Mouse (Mus musculus) heart, embryonic 14.5 days (tissue): ENCODE data around the gene March10. TPM values are rescaled to one million over a fixed set of nuclear protein-coding genes. Genes with fewer than 3 reads are reported as not detected.
A peak's percentile ranks its signal among the peaks of the same experiment; 100 is the strongest.

Experiments
- ATAC-seq: fragments of 200-750 bp; cut with Nextera tagmentation; 2 replicates; pipeline ENCODE4 v1.8.0; 2017; ENCODE audit warnings: low read depth, moderate TSS enrichment; ENCODE audit not compliant: insufficient number of reproducible peaks, insufficient read depth, low FRiP score
- H3K27ac ChIP-seq, 2 experiments: fragments of 200-500 bp in 1 of 2; fragments of 300-500 bp in 1 of 2; sonication (generic) in 1 of 2; replicated peaks in 1 of 2; 2 replicates each; pipeline ENCODE4 v1.5.1; 2012 to 2014; ENCODE audit warnings: low read depth in 2 of 2, low read length in 2 of 2, control low read depth in 1 of 2, mild to moderate bottlenecking in 1 of 2, mixed read lengths in 1 of 2; ENCODE audit not compliant: control insufficient read depth in 1 of 2, insufficient read depth in 1 of 2
- H3K27me3 ChIP-seq: fragments of 300-500 bp; sonication (generic); 2 replicates; pipeline ENCODE4 v1.6.1; 2014; ENCODE audit warnings: mild to moderate bottlenecking, low read length, control low read depth; ENCODE audit not compliant: control insufficient read depth, insufficient read depth
- H3K36me3 ChIP-seq: fragments of 300-500 bp; sonication (generic); 2 replicates; pipeline ENCODE4 v1.6.1; 2014; ENCODE audit warnings: mild to moderate bottlenecking, control low read depth, low read length, mixed read lengths; ENCODE audit not compliant: control insufficient read depth, insufficient read depth
- H3K4me1 ChIP-seq, 2 experiments: fragments of 200-500 bp in 1 of 2; fragments of 300-500 bp in 1 of 2; sonication (generic) in 1 of 2; 2 replicates each; pipeline ENCODE4 v1.6.1; 2012 to 2014; ENCODE audit warnings: low read length in 2 of 2, control low read depth in 1 of 2, mixed read lengths in 1 of 2; ENCODE audit not compliant: control insufficient read depth in 2 of 2, insufficient read depth in 2 of 2
- H3K4me2 ChIP-seq: fragments of 300-500 bp; sonication (generic); 2 replicates; pipeline ENCODE4 v1.6.1; 2014; ENCODE audit warnings: mild to moderate bottlenecking, low read length
- H3K4me3 ChIP-seq, 2 experiments: fragments of 200-500 bp in 1 of 2; fragments of 300-500 bp in 1 of 2; sonication (generic) in 1 of 2; 2 replicates each; pipeline ENCODE4 v1.5.1; 2012 to 2014; ENCODE audit warnings: low read length in 2 of 2, mild to moderate bottlenecking in 2 of 2, control low read depth in 1 of 2, low read depth in 1 of 2, moderate library complexity in 1 of 2; ENCODE audit not compliant: control insufficient read depth in 1 of 2, insufficient read depth in 1 of 2
- H3K9ac ChIP-seq: fragments of 300-500 bp; sonication (generic); 2 replicates; pipeline ENCODE4 v1.6.1; 2014; ENCODE audit warnings: mild to moderate bottlenecking, low read length
- H3K9me3 ChIP-seq: fragments of 300-500 bp; sonication (generic); 2 replicates; pipeline ENCODE4 v1.6.1; 2016; ENCODE audit warnings: low read length, control low read depth; ENCODE audit not compliant: control insufficient read depth
- WGBS: fragments of 180-500 bp; shearing (Covaris S2); extraction: QIAGEN DNeasy Blood & Tissue Kit; methylation state at CpG from one replicate; pipeline ENCODE4 v1.1.7; 2014; 5-methylcytosine and 5-hydroxymethylcytosine counted together
- polyA plus RNA-seq: library from polyadenylated mRNA; unstranded; fragments of >200 nt; fragmentation: Nextera tagmentation; extraction: Ambion mirVana; gene quantifications from 2 replicates; pipeline ENCODE4 v1.2.1, GENCODE M21; 2014

Gene March10
- polyA plus RNA-seq, 1 experiment from 2014 or later: 0.28 TPM

- Histone ChIP-seq H3K9ac (no peak overlapping the region), H3K36me3 (peaks cover 3% of the 10 kb centered on the region; the same call in 1 of the 2 replicates), H3K4me2 (no peak overlapping the region), H3K27ac (no peak overlapping the region), H3K4me3 (no peak overlapping the region), H3K9me3 (no peaks in the 10 kb centered on the region), H3K27me3 (no peaks in the 10 kb centered on the region), H3K4me1 (peaks cover 9 to 13% of the 10 kb centered on the region in 2 experiments)
- 55% methylated on average over 12 of the region's 12 CpGs for WGBS
- ATAC-seq: no peak
Observed at GRCm38 (mm10) chr11:105338596-105339390, 117.7 kb downstream of the March10 start.

GRCm38 (mm10) chr11:105333867-105334670 is 122.5 kb downstream of the March10 start:
- Histone ChIP-seq H3K4me3 (no peak overlapping the region), H3K36me3 (no peaks in the 10 kb centered on the region; the same call in 1 of the 2 replicates), H3K9ac (peak overlapping the region; percentile 6; the same call in 1 of the 2 replicates), H3K4me1 (peaks cover 26% of the 10 kb centered on the region in 2 experiments), H3K9me3 (no peaks in the 10 kb centered on the region), H3K27ac (peak overlapping the region; percentile 27 to 54), H3K27me3 (no peaks in the 10 kb centered on the region), H3K4me2 (no peak overlapping the region)
- peak; percentile 58 for ATAC-seq
- WGBS: 27% methylated on average over 8 of the region's 8 CpGs

- no peak overlapping the region for H3K9ac ChIP-seq
- 61% methylated on average over 8 of the region's 8 CpGs for WGBS
- no peak overlapping the region for H3K4me2 ChIP-seq
- H3K4me3 ChIP-seq: no peak overlapping the region
- 0 out of 4 replicates have a peak overlapping the region, but pooled peaks of 1 of the 2 experiments have one; percentile 1 for H3K27ac ChIP-seq
- H3K36me3 ChIP-seq: no peaks in the 10 kb centered on the region; the same call in 1 of the 2 replicates
- peaks cover 22 to 26% of the 10 kb centered on the region in 2 experiments for H3K4me1 ChIP-seq
- ATAC-seq: no peak
- H3K9me3 ChIP-seq: no peaks in the 10 kb centered on the region
- no peaks in the 10 kb centered on the region for H3K27me3 ChIP-seq
Observed at GRCm38 (mm10) chr11:105332468-105332867, 124.1 kb downstream of the March10 start.

- Histone ChIP-seq H3K9me3 (no peaks in the 10 kb centered on the region), H3K4me3 (no peak overlapping the region), H3K27me3 (no peaks in the 10 kb centered on the region), H3K9ac (no peak overlapping the region), H3K4me1 (peaks cover 22 to 26% of the 10 kb centered on the region in 2 experiments), H3K4me2 (no peak overlapping the region), H3K27ac (0 out of 4 replicates have a peak overlapping the region, but pooled peaks of 1 of the 2 experiments have one; percentile 12), H3K36me3 (no peaks in the 10 kb centered on the region)
- 10% methylated on average over 10 of the region's 10 CpGs for WGBS
- ATAC-seq: peak; percentile 40; the same call in 1 of the 2 replicates
Observed at GRCm38 (mm10) chr11:105331732-105332131, 124.8 kb downstream of the March10 start.

- H3K4me3 ChIP-seq: no peak overlapping the region
- no peak overlapping the region for H3K9ac ChIP-seq
- no peak overlapping the region for H3K27ac ChIP-seq
- H3K9me3 ChIP-seq: no peaks in the 10 kb centered on the region
- H3K4me1 ChIP-seq: peaks cover 22 to 26% of the 10 kb centered on the region in 2 experiments
- H3K36me3 ChIP-seq: no peaks in the 10 kb centered on the region
- WGBS: 90% methylated on average over 3 of the region's 3 CpGs
- no peak for ATAC-seq
- H3K27me3 ChIP-seq: no peaks in the 10 kb centered on the region
- H3K4me2 ChIP-seq: no peak overlapping the region
Observed at GRCm38 (mm10) chr11:105331129-105331528, 125.4 kb downstream of the March10 start.

GRCm38 (mm10) chr11:105329962-105330361 is 126.6 kb downstream of the March10 start:
- Histone ChIP-seq H3K27ac (no peak overlapping the region), H3K4me1 (peaks cover 22 to 26% of the 10 kb centered on the region in 2 experiments), H3K27me3 (no peaks in the 10 kb centered on the region), H3K36me3 (no peaks in the 10 kb centered on the region), H3K9ac (no peak overlapping the region), H3K4me3 (no peak overlapping the region), H3K4me2 (no peak overlapping the region), H3K9me3 (no peaks in the 10 kb centered on the region)
- ATAC-seq: no peak
- 68% methylated on average over 9 of the region's 9 CpGs for WGBS

GRCm38 (mm10) chr11:105327101-105327500 is 129.4 kb downstream of the March10 start:
- H3K4me3 ChIP-seq: no peak overlapping the region
- H3K36me3 ChIP-seq: no peaks in the 10 kb centered on the region
- ATAC-seq: no peak
- H3K4me2 ChIP-seq: no peak overlapping the region
- no peaks in the 10 kb centered on the region for H3K9me3 ChIP-seq
- WGBS: 84% methylated on average over 3 of the region's 3 CpGs
- no peaks in the 10 kb centered on the region for H3K27me3 ChIP-seq
- no peak overlapping the region for H3K9ac ChIP-seq
- peaks cover 9% of the 10 kb centered on the region in 2 experiments for H3K4me1 ChIP-seq
- H3K27ac ChIP-seq: no peak overlapping the region
